Mouse (Mus musculus) gonadal fat pad, adult 2 months (tissue): ENCODE data around the gene Art1. TPM values are rescaled to one million over a fixed set of nuclear protein-coding genes. Genes with fewer than 3 reads are reported as not detected.
A peak's percentile ranks its signal among the peaks of the same experiment; 100 is the strongest.

Experiments used
- DNase-seq: peaks from one replicate; pipeline ENCODE4 v3.0.0-alpha.2; 2012; ENCODE audit warnings: low read depth
- polyA plus RNA-seq: library from polyadenylated mRNA; depleted of rRNA; stranded (reverse); fragments of >200 nt; gene quantifications from 2 replicates; pipeline ENCODE4 v1.2.3, GENCODE M21; 2012; rRNA removed

Gene Art1
- polyA plus RNA-seq = 0.43 TPM in 1 of 2 replicates, not detected in the other

- no peak for DNase-seq
Measured at GRCm38 (mm10) chr7:102101487-102101886, at the start of gene Art1. TSS of gene Art1 (plus strand) at chr7:102101743.

- no peak for DNase-seq
Measured at GRCm38 (mm10) chr7:102061353-102061752, 40.2 kb upstream of the Art1 start.

- no peak for DNase-seq
Measured at GRCm38 (mm10) chr7:102062203-102062602, 39.3 kb upstream of the Art1 start.

- no peak for DNase-seq
Measured at GRCm38 (mm10) chr7:102063891-102064290, 37.7 kb upstream of the Art1 start.

GRCm38 (mm10) chr7:102064655-102065045 is 36.9 kb upstream of the Art1 start:
- no peak for DNase-seq

- peak; percentile 89 for DNase-seq
Measured at GRCm38 (mm10) chr7:102065046-102065891, 36.3 kb upstream of the Art1 start, which contains the start of the genes Rnf121, Xndc1 and Xntrpc. TSS of gene Rnf121 (minus strand) at chr7:102065469. TSS of gene Xndc1 (plus strand) at chr7:102065511. TSS of gene Xntrpc (plus strand) at chr7:102065713.

- DNase-seq = no peak
Measured at GRCm38 (mm10) chr7:102066363-102066762, 35.2 kb upstream of the Art1 start.

GRCm38 (mm10) chr7:102076714-102077296 is 24.7 kb upstream of the Art1 start:
- DNase-seq = no peak

- no peak for DNase-seq
Measured at GRCm38 (mm10) chr7:102078517-102078916, 23.0 kb upstream of the Art1 start.

- DNase-seq = no peak
Measured at GRCm38 (mm10) chr7:102080311-102080710, 21.2 kb upstream of the Art1 start.

GRCm38 (mm10) chr7:102081784-102082183 is 19.8 kb upstream of the Art1 start:
- DNase-seq = no peak

GRCm38 (mm10) chr7:102082816-102083215 is 18.7 kb upstream of the Art1 start, which contains the start of gene Trpc2:
TSS of gene Trpc2 (plus strand) at chr7:102083116.
- DNase-seq = no peak

- DNase-seq = no peak
Measured at GRCm38 (mm10) chr7:102084041-102084696, 17.4 kb upstream of the Art1 start.

GRCm38 (mm10) chr7:102087336-102087735 is 14.2 kb upstream of the Art1 start:
- DNase-seq = no peak

GRCm38 (mm10) chr7:102099760-102100661 is 1.5 kb upstream of the Art1 start:
- DNase-seq = no peak

- DNase-seq = no peak
Measured at GRCm38 (mm10) chr7:102100868-102101267, 675 bp upstream of the Art1 start.

- no peak for DNase-seq
Measured at GRCm38 (mm10) chr7:102102241-102102640, 698 bp downstream of the Art1 start.

GRCm38 (mm10) chr7:102102696-102103095 is 1.2 kb downstream of the Art1 start:
- no peak for DNase-seq

- DNase-seq = no peak
Measured at GRCm38 (mm10) chr7:102103555-102103954, 2.0 kb downstream of the Art1 start.

- no peak for DNase-seq
Measured at GRCm38 (mm10) chr7:102104126-102104525, 2.6 kb downstream of the Art1 start.

GRCm38 (mm10) chr7:102106700-102107141 is 5.2 kb downstream of the Art1 start:
- no peak for DNase-seq
